Mouse (Mus musculus) cerebellum, adult 2 months (tissue): ENCODE measurements around the gene Usp46. TPM values are rescaled to one million over a fixed set of nuclear protein-coding genes. Genes with fewer than 3 reads are reported as not detected.

Experiments used
- DNase-seq, 2 experiments: peaks; one replicate each; pipeline ENCODE4 v3.0.0; 2021
- H3K27ac ChIP-seq: fragments of 200-500 bp; 2 replicates; pipeline ENCODE4 v1.5.1; 2012; ENCODE audit warnings: low read length, control low read depth, inconsistent platforms; ENCODE audit not compliant: insufficient read depth
- H3K27me3 ChIP-seq: fragments of 200-500 bp; 2 replicates; pipeline ENCODE4 v1.6.1; 2012; ENCODE audit warnings: inconsistent platforms, mild to moderate bottlenecking, low read length, moderate library complexity; ENCODE audit not compliant: control insufficient read depth, insufficient read depth
- H3K4me1 ChIP-seq: fragments of 200-500 bp; 2 replicates; pipeline ENCODE4 v1.6.1; 2011; ENCODE audit warnings: low read length; ENCODE audit not compliant: control insufficient read depth, insufficient read depth
- H3K4me3 ChIP-seq: fragments of 200-500 bp; replicated peaks from 2 replicates; pipeline ENCODE3; 2011; ENCODE audit warnings: mild to moderate bottlenecking, low read depth, low read length, control low read depth; ENCODE audit not compliant: insufficient read depth
- CTCF ChIP-seq: fragments of 200-500 bp; IDR thresholded peaks from 2 replicates; pipeline ENCODE4 v1.5.1; 2011; ENCODE audit warnings: low read depth, mild to moderate bottlenecking, control low read depth, low read length, moderate library complexity, borderline replicate concordance; ENCODE audit not compliant: insufficient read depth
- POLR2A ChIP-seq: fragments of 200-500 bp; IDR thresholded peaks from 2 replicates; pipeline ENCODE4 v1.6.1; 2011; ENCODE audit warnings: low read length, control low read depth, borderline replicate concordance; ENCODE audit not compliant: insufficient read depth
- WGBS: fragments of 180-500 bp; shearing (Covaris S2); methylation state at CpG from one replicate; pipeline ENCODE4 v1.1.7; 2018; 5-methylcytosine and 5-hydroxymethylcytosine counted together
- polyA plus RNA-seq: library from polyadenylated mRNA; depleted of rRNA; stranded (reverse); fragments of >200 nt; gene quantifications from 2 replicates; pipeline ENCODE4 v1.2.3, GENCODE M21; 2012

The Usp46 gene
- polyA plus RNA-seq, 1 experiment, result 61.4 TPM

DNA sequence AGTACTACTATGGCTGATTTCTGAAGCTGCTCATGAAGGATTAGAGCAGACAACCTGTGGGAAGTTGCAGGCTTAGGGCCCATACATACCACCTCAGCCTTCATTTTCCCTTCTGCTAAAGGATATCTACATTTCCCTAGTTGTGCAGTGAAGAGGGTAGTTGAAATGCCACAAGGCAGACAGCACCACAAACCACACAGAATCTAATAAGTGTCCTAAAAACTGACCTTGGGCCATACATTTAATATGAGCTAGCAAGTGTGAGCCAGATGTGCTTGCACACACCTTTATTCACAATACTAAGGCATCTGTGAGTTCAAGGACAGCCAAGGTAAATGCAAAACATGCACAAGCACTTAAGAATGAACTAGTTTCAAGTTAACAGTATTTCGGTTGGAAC is 27.8 kb upstream of the Usp46 start:
- no peak overlapping the region for H3K4me3 ChIP-seq
- WGBS, result 100% methylated on average over 1 of the region's 1 CpGs
- TF ChIP-seq POLR2A (no peak), CTCF (no peak)
- no peak for DNase-seq
- H3K27me3 ChIP-seq, result no peaks in the 10 kb centered on the region
- no peaks in the 10 kb centered on the region for H3K4me1 ChIP-seq
- no peak overlapping the region for H3K27ac ChIP-seq

DNA sequence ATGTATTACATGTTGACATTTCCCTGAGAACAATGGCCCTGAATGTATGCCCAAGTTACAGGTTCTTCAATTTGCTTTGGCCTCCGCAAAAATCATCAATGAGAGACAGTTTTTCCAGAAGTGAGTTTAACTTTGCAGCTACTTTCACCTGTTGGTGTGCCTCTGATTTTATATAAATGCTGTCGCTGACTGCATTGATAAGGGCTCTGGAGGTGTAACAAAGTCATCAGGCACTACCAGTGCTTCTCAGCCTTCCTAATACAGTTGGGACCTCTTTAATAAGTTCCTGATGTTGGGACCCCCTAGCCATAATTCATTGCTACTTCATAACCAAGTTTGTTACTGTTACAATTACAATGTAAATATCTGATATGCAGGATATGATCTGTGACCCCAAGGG is 27.4 kb upstream of the Usp46 start:
- WGBS, result 98% methylated on average over 2 of the region's 2 CpGs

DNA sequence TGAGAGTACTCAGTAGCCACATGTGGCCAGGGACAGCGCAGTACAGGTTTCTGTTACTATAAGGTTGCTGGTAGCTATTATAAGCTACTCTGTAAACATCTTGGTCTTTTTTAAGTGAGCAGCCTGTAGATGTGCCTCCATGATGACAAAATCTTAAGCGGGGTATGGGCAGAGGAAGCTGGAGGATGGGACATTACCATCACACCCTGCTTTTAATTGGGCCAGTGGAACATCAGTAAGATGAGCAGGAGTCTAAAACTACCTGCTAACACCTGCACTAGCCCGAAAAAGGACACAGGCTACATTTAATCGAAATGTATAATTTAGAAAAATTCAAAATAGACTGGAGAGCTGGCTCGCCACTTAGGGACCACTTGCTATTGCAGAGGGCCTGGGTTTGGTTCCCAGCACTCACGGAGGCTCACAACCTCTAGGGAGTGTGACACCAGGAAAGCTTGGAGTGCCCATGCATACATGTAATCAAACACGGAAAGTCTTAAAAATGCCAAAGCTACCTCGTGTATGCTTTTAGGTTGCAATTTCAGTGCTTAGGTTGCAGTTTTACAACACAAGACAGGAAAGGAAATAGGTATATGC is 26.7 kb upstream of the Usp46 start:
- H3K27ac ChIP-seq, result no peak overlapping the region
- no peak overlapping the region for H3K4me3 ChIP-seq

More for the DNA sequence above, 27.4 kb upstream of the Usp46 start:
- H3K27me3 ChIP-seq, result no peaks in the 10 kb centered on the region
- no peak overlapping the region for H3K27ac ChIP-seq
- no peak for DNase-seq
- no peak for TF ChIP-seq CTCF
- no peak for TF ChIP-seq POLR2A
- H3K4me1 ChIP-seq, result no peaks in the 10 kb centered on the region
- no peak overlapping the region for H3K4me3 ChIP-seq

DNA sequence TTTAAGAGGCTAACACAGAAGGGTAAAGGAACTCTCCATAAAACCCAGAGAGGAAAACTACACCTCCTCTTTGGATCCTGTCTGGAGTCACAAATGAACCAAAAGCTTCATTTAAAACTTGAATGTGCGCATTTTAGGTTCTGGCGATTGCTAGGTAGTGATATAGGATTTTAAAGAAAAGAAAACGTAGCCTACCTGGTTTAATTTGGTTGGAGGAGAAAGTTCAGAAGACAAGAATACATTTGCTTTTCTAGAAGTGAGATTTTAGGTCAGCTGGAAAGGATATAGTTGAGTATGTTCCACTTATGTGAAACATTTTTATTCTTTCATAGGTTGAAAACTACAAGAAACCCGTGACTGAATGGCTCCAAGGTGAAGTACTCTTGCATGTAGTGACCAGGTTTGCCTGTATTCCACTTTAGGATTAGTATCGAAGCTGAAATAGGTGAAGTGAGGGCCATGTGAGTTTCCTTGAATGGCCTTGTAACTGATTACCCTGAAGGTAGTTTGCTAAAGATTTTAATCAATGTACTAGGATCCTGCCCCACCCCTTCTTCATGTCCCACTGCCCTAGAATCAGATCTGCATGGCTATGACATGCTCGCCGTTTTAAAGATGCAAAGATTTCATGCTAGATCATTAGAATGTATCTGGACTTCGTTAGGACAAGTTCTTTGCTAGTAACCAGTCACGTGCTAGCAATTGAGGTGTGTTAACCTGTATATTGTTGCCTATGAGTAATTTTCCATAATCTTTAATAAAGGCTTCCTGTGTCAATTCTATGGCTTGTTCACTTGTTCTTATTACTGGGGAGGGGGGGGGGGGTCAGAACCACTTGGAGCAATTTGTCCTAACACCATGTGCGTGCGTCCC is 25.6 kb upstream of the Usp46 start:
- H3K27ac ChIP-seq, result no peak overlapping the region; the same call in 1 of the 2 replicates
- H3K27me3 ChIP-seq, result no peaks in the 10 kb centered on the region
- no peaks in the 10 kb centered on the region for H3K4me1 ChIP-seq
- no peak for DNase-seq
- WGBS, result 40% methylated on average over 11 of the region's 11 CpGs
- peak overlapping the region; percentile 91 for H3K4me3 ChIP-seq
- TF ChIP-seq CTCF, result no peak
- no peak for TF ChIP-seq POLR2A

More for the DNA sequence above, 26.7 kb upstream of the Usp46 start:
- DNase-seq, result no peak
- WGBS, result 90% methylated on average over 8 of the region's 8 CpGs
- no peaks in the 10 kb centered on the region for H3K4me1 ChIP-seq
- no peaks in the 10 kb centered on the region for H3K27me3 ChIP-seq
- TF ChIP-seq POLR2A (no peak), CTCF (no peak)

DNA sequence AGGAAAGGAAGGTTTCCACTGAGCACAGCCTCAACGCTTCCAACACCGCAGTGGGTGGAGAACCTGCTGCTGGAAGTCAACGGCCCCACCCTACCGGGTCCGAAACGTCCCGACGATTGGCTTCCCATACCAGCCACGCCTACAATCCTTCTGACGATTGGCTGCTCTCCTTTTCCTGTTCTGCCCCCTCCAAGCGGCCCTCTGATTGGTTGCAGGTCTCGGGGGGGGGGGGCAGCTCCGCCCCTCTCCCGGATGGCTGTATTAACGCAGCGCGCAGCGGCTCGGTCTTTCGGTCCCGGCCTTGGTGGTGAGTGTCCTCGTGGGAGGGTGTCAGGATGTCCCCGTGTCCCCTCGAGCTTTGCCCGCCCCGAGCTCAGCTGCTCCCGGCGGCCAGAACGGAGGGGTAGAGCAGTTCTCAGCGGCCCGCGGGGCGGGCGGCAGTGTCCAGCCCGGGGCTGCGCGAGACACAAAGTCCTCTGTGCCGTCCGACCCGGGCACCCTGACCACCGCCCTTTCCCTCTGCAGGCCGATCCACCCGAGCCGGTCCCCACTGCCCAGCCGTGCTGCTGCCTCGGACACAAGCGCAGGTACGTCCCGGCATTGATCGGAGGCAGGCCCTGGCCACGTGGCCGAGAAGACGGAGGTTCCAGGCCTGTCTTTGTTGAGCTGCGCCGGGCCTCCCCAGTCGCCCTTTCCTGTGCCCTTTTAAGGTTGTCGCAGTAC is 24.8 kb upstream of the Usp46 start:
- H3K27ac ChIP-seq, result peak overlapping the region; percentile 45; the same call in 1 of the 2 replicates
- DNase-seq, result peak; percentile 91 to 97
- H3K4me3 ChIP-seq, result peak overlapping the region; percentile 91
- no peaks in the 10 kb centered on the region for H3K27me3 ChIP-seq
- H3K4me1 ChIP-seq, result no peaks in the 10 kb centered on the region
- TF ChIP-seq POLR2A, result peak; percentile 75
- no peak for TF ChIP-seq CTCF
- WGBS, result under 1% methylated on average over 57 of the region's 57 CpGs

DNA sequence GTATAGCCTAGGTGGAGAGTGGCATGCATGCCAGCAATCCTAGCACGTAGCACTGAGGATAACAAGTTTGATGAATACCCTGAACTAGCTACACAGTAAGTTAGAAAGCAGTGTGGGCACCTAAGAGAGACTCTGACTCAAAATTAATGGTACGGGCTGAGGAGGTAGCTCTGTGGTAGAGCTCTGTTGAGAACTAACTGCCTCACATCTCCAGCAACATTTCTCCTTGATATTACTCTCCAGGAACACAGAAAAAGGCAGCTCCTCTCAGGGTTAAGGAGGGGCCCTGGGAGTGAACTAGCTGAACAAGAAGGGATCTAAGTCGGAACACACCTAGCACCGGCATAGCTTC is 24.2 kb upstream of the Usp46 start:
- TF ChIP-seq CTCF (no peak), POLR2A (no peak)
- peak overlapping the region; percentile 43 for H3K4me3 ChIP-seq
- H3K27me3 ChIP-seq, result no peaks in the 10 kb centered on the region
- H3K4me1 ChIP-seq, result no peaks in the 10 kb centered on the region
- no peak overlapping the region; the same call in 1 of the 2 replicates for H3K27ac ChIP-seq
- 37% methylated on average over 4 of the region's 4 CpGs for WGBS
- DNase-seq, result no peak

DNA sequence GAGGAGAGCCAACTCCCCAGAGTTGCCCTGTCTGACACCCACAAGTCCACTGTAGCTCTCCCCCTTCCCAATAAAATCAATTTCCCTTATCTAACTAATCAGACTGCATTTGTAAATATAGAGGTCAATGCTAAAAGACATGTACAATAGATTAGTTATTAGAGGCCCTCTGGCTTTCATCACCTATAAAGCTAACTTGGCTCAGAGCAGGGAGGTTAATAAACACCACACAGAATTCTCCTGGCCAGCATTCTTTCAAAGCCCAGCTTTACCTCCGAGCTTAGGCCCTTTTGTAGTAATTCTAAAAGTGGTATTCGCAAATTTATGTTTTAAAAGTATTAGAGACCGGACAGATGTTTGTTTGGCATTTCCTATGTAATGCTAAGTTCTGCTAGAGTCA is 21.4 kb upstream of the Usp46 start:
- 89% methylated on average over 3 of the region's 3 CpGs for WGBS
- no peak overlapping the region for H3K4me3 ChIP-seq

More for the DNA sequence above, 21.4 kb upstream of the Usp46 start:
- Histone ChIP-seq H3K27me3 (no peaks in the 10 kb centered on the region), H3K4me1 (no peaks in the 10 kb centered on the region), H3K27ac (no peak overlapping the region)
- no peak for TF ChIP-seq POLR2A
- no peak for TF ChIP-seq CTCF
- no peak for DNase-seq
